Mouse (Mus musculus) neural tube, embryonic 15.5 days (tissue): ENCODE data around the gene Tomm20l. TPM values are rescaled to one million over a fixed set of nuclear protein-coding genes. Genes with fewer than 3 reads are reported as not detected.
"Not testable (repeated sequence)": the region's sequence is repeated elsewhere in the genome, so short reads cannot be mapped to it uniquely, and the experiment has no call there.

Source experiments
- ATAC-seq: fragments of 200-750 bp; cut with Nextera tagmentation; 2 replicates; pipeline ENCODE4 v1.8.0; 2017; ENCODE audit warnings: mild to moderate bottlenecking, moderate TSS enrichment, moderate library complexity; ENCODE audit not compliant: low FRiP score
- H3K27ac ChIP-seq: fragments of 300-500 bp; sonication (generic); replicated peaks from 2 replicates; pipeline ENCODE4 v1.5.1; 2015; ENCODE audit warnings: mild to moderate bottlenecking, inconsistent platforms
- H3K27me3 ChIP-seq: fragments of 300-500 bp; sonication (generic); replicated peaks from 2 replicates; pipeline ENCODE4 v1.6.1; 2015; ENCODE audit warnings: inconsistent platforms
- H3K36me3 ChIP-seq: fragments of 300-500 bp; sonication (generic); 2 replicates; pipeline ENCODE4 v1.6.1; 2015; ENCODE audit warnings: inconsistent platforms
- H3K4me1 ChIP-seq: fragments of 300-500 bp; sonication (generic); 2 replicates; pipeline ENCODE4 v1.6.1; 2015; ENCODE audit warnings: inconsistent platforms
- H3K4me2 ChIP-seq: fragments of 300-500 bp; sonication (generic); 2 replicates; pipeline ENCODE4 v1.6.1; 2015; ENCODE audit warnings: inconsistent platforms, mild to moderate bottlenecking, moderate library complexity
- H3K4me3 ChIP-seq: fragments of 300-500 bp; sonication (generic); replicated peaks from 2 replicates; pipeline ENCODE4 v1.5.1; 2015; ENCODE audit warnings: mild to moderate bottlenecking, inconsistent platforms
- H3K9ac ChIP-seq: fragments of 300-500 bp; sonication (generic); replicated peaks from 2 replicates; pipeline ENCODE4 v1.6.1; 2015; ENCODE audit warnings: mild to moderate bottlenecking, inconsistent platforms
- H3K9me3 ChIP-seq: fragments of 300-500 bp; sonication (generic); replicated peaks from 2 replicates; pipeline ENCODE4 v1.6.1; 2016; ENCODE audit warnings: inconsistent platforms
- WGBS: fragments of 180-500 bp; shearing (Covaris S2); methylation state at CpG from one replicate; pipeline ENCODE4 v1.1.7; 2015; ENCODE audit warnings: mixed read lengths; 5-methylcytosine and 5-hydroxymethylcytosine counted together
- polyA plus RNA-seq: library from polyadenylated mRNA; unstranded; fragments of >200 nt; fragmentation: Nextera tagmentation; extraction: Ambion mirVana; gene quantifications from 2 replicates; pipeline ENCODE4 v1.2.1, GENCODE M21; 2015

The Tomm20l gene
- 0.31 TPM in 1 of 2 replicates, not detected in the other for polyA plus RNA-seq

- Histone ChIP-seq H3K9ac (no peak within 1 kb of the TSS; the same call in 1 of the 2 replicates), H3K4me3 (peak within 1 kb of the TSS; percentile 17), H3K27me3 (no peaks in the 10 kb centered on the region; the same call in 1 of the 2 replicates), H3K9me3 (no peaks in the 10 kb centered on the region), H3K27ac (no peak within 1 kb of the TSS), H3K4me1 (peaks cover 13% of the 10 kb centered on the region), H3K36me3 (no peaks in the 10 kb centered on the region), H3K4me2 (peak within 1 kb of the TSS; percentile 50)
- ATAC-seq, result no peak
- WGBS, result 12% methylated on average over 33 of the region's 33 CpGs
These were observed at the start of gene Tomm20l for GRCm38 (mm10) chr12:71111331-71111730. Gene Tomm20l (plus strand): TSS chr12:71111428.

- H3K9ac ChIP-seq, result no peak overlapping the region
These were observed 41.4 kb upstream of the Tomm20l start for GRCm38 (mm10) chr12:71069846-71070245.

GRCm38 (mm10) chr12:71072048-71072447 is 39.2 kb upstream of the Tomm20l start:
- Histone ChIP-seq H3K9ac (no peak overlapping the region), H3K4me1 (no peaks in the 10 kb centered on the region), H3K27me3 (no peaks in the 10 kb centered on the region), H3K36me3 (peaks cover 89% of the 10 kb centered on the region), H3K27ac (no peak overlapping the region), H3K4me3 (no peak overlapping the region), H3K9me3 (no peaks in the 10 kb centered on the region), H3K4me2 (no peak overlapping the region)
- WGBS, result 93% methylated on average over 4 of the region's 4 CpGs
- ATAC-seq, result no peak

More at GRCm38 (mm10) chr12:71069846-71070245, 41.4 kb upstream of the Tomm20l start:
- H3K27me3 ChIP-seq, result no peaks in the 10 kb centered on the region
- no peaks in the 10 kb centered on the region for H3K4me1 ChIP-seq
- H3K9me3 ChIP-seq, result no peaks in the 10 kb centered on the region
- no peak overlapping the region for H3K4me3 ChIP-seq
- H3K4me2 ChIP-seq, result no peak overlapping the region
- H3K36me3 ChIP-seq, result peaks cover 81% of the 10 kb centered on the region
- no peak overlapping the region for H3K27ac ChIP-seq
- no peak for ATAC-seq
- WGBS, result 93% methylated on average over 17 of the region's 17 CpGs

DNA sequence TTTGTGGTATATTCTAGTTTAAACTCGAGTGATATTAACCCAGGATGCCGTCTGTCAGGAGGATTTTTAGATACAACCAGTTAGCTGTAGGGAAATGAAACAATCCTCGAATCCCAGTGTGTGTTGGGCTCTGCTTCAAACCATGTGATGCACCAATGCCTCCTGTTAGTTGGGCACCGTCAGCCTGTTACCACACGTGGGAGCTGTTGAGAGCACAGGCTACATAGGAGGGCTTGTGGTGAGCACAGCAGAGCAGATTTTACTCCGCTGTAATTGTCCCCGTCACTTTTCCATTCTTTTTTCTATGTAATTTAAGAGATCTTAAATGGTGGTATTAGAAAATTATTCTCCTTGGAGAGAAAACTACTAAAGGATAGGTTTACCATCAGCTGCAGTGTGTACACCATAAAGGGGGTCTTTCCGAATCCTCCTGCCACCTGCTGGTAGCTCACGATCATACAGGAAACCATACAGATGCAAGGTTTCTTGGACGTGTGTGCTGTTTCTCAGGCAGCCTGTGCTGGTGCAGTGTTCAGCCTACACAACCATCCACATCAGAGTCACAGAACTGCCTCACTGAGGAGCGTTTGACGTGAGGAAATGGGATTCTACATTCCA is 38.0 kb upstream of the Tomm20l start:
- no peak overlapping the region for H3K4me2 ChIP-seq
- H3K27me3 ChIP-seq, result no peaks in the 10 kb centered on the region
- WGBS, result 59% methylated on average over 12 of the region's 12 CpGs
- no peaks in the 10 kb centered on the region for H3K4me1 ChIP-seq
- H3K27ac ChIP-seq, result no peak overlapping the region
- H3K9me3 ChIP-seq, result no peaks in the 10 kb centered on the region
- H3K4me3 ChIP-seq, result no peak overlapping the region
- no peak for ATAC-seq
- no peak overlapping the region for H3K9ac ChIP-seq
- peaks cover 77% of the 10 kb centered on the region for H3K36me3 ChIP-seq

DNA sequence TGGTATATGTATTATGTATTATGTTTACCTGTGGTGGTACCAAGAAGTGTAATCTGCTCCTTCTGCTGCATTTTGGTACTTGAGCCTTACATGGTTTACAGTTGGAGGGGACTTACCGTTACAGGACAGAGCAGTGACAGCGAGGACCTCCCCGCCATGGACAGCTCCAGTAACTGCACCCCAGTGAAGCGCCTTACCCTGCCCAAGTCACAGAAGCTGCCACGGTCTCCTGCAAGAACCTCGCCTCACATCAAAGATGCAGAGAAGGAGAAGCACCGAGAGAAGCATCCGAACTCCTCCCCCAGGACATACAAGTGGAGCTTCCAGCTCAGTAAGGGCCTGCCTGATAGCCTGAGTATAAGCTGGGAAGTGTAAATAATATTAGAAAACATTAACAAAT is 24.9 kb upstream of the Tomm20l start:
- Histone ChIP-seq H3K27ac (no peak overlapping the region), H3K9me3 (no peaks in the 10 kb centered on the region), H3K36me3 (peaks cover 24% of the 10 kb centered on the region), H3K27me3 (no peaks in the 10 kb centered on the region), H3K9ac (no peak overlapping the region), H3K4me3 (no peak overlapping the region), H3K4me2 (no peak overlapping the region), H3K4me1 (no peaks in the 10 kb centered on the region)
- ATAC-seq, result no peak
- 91% methylated on average over 8 of the region's 8 CpGs for WGBS

GRCm38 (mm10) chr12:71104275-71104674 is 7.0 kb upstream of the Tomm20l start:
- not testable (repeated sequence) for H3K9me3 ChIP-seq, H3K36me3 ChIP-seq, H3K4me3 ChIP-seq, H3K27me3 ChIP-seq, H3K4me2 ChIP-seq, H3K27ac ChIP-seq, H3K4me1 ChIP-seq, ATAC-seq, H3K9ac ChIP-seq
- WGBS, result 97% methylated on average over 4 of the region's 4 CpGs

DNA sequence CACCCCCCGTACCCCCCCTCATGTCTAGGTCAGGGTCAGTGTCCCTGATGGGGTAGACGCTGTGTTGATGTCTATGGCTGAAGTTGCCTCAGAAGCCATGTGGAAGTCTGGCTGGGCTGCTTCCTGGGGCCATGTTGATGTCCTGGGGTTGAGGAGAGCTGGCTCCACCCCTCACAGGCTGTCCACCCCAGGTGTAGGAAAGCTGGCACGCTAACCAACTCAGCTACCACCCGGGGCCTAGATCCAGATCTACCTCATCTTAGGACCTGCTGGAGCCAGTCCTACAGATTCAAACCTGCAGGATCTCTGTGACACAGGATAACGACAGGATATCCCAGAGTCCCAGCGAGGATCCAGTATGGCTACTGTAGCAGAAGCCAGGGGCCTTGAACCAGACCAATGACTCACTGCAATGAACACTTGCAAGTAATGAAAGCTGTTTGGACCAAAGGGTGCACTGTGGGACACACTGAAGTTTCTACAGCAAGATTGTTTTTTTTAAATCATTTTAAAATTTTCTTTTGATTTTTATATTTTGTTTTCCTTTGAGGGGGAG is 3.9 kb upstream of the Tomm20l start:
- 86% methylated on average over 6 of the region's 6 CpGs for WGBS

DNA sequence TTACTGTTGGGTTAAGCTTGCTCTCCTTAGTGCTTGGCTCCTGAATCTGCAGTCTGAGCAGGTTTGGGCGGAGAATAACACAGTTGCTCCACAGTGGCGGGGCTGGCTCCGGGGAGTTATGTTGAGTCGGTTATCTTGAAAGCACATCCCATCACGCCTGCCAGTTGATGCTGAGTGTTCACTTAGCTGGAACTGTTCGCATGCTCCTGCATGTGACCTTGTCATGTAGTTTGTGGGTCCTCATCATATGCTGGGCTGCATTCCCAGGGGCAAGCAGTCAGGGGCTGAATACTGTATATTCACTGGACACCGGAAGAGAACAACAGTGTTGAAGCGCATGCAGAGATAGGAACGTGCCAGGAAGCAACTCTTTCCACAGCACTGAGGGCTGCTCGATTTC is 1.8 kb downstream of the Tomm20l start:
- H3K9ac ChIP-seq, result no peak overlapping the region
- WGBS, result 90% methylated on average over 10 of the region's 10 CpGs
- H3K27ac ChIP-seq, result no peak overlapping the region
- peaks cover 13% of the 10 kb centered on the region for H3K4me1 ChIP-seq
- H3K9me3 ChIP-seq, result no peaks in the 10 kb centered on the region
- no peaks in the 10 kb centered on the region for H3K36me3 ChIP-seq
- ATAC-seq, result no peak
- H3K4me3 ChIP-seq, result no peak overlapping the region
- H3K27me3 ChIP-seq, result no peaks in the 10 kb centered on the region; the same call in 1 of the 2 replicates
- H3K4me2 ChIP-seq, result no peak overlapping the region

More for the DNA sequence above, 3.9 kb upstream of the Tomm20l start:
- Histone ChIP-seq H3K4me1 (peaks cover 5% of the 10 kb centered on the region; the same call in 1 of the 2 replicates), H3K9me3 (no peaks in the 10 kb centered on the region), H3K9ac (no peak overlapping the region), H3K27ac (no peak overlapping the region), H3K27me3 (no peaks in the 10 kb centered on the region; the same call in 1 of the 2 replicates), H3K36me3 (no peaks in the 10 kb centered on the region), H3K4me2 (no peak overlapping the region), H3K4me3 (no peak overlapping the region)
- ATAC-seq, result no peak

DNA sequence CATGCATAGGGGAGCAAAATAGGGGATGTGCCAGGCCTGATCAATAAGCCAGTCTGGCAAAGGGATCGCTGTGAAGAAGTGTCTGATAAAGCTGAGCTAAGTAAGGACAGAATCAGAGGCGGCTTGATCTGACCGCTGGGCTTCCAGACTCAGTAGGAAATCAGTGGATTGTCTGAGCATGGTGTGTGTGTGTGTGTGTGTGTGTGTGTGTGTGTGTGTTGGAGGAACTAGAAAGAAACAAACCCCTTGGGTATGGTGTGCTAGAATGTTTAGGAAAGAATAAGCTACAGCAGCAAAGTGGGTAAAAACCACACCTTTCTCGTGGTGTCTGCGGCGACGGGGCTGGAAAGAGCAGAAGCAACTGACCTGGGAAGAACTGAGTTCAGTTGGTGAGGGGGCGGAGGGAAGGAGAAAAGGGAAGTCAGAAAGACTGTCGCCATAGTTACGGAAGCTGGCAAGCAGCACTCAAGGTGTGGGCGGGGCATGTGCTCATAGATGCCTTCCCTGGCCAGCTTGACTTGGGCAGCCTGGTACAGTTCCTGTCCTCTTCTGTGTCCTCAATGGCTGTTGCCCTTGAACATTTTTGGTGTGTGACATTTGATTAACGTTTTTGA is 2.6 kb downstream of the Tomm20l start:
- no peaks in the 10 kb centered on the region for H3K36me3 ChIP-seq
- H3K4me2 ChIP-seq, result peak overlapping the region; percentile 32
- peaks cover 13% of the 10 kb centered on the region for H3K4me1 ChIP-seq
- 31% methylated on average over 12 of the region's 12 CpGs for WGBS
- no peak overlapping the region for H3K27ac ChIP-seq
- no peaks in the 10 kb centered on the region for H3K9me3 ChIP-seq
- no peak overlapping the region for H3K9ac ChIP-seq
- H3K27me3 ChIP-seq, result no peaks in the 10 kb centered on the region; the same call in 1 of the 2 replicates
- no peak overlapping the region for H3K4me3 ChIP-seq
- ATAC-seq, result no peak; the same call in 1 of the 2 replicates

DNA sequence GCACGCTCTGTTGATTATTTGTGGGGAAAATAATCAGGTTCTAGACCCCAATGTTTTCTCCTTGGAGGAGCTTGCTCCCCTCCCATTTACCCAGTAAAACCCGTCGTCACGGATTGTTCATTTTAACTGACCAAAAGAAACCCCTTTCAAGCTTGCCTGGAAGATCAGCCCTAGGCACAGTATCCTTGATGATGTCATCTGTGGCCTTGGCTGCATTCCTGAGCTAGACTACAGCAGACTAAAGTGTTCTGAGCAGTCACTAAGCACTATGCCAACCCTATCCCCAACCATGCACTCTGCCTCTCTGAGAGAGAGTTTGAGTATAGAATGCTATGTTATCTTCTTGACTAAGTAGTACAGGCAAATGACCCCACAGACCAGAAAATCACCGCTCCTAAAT is 5.2 kb downstream of the Tomm20l start:
- Histone ChIP-seq H3K9ac (no peak overlapping the region), H3K4me2 (no peak overlapping the region), H3K36me3 (peaks cover 3% of the 10 kb centered on the region; the same call in 1 of the 2 replicates), H3K9me3 (no peaks in the 10 kb centered on the region), H3K27ac (no peak overlapping the region), H3K27me3 (no peaks in the 10 kb centered on the region; the same call in 1 of the 2 replicates), H3K4me1 (peaks cover 11% of the 10 kb centered on the region), H3K4me3 (no peak overlapping the region)
- ATAC-seq, result no peak
- WGBS, result 79% methylated on average over 5 of the region's 5 CpGs

DNA sequence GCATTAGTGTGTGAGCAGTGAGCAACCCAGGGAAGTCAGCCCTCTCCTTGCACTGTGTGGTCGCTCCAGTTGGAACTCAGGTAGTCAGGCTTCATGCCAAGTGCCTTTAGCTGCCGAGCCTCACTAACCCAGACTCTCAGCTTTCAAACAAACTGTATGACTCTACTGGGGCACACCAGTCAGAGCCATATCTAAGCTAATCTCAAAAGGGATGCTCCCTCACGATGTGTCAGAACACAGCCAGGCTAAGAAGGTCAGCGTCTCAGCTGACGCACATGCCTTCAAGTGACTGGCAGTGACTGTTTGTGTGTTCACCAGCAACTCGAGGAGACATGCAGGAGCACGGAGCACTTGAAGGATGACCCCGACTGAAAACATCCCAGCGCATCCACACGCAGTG is 11.5 kb downstream of the Tomm20l start:
- Histone ChIP-seq H3K9me3 (no peaks in the 10 kb centered on the region), H3K4me3 (no peak overlapping the region), H3K9ac (no peak overlapping the region), H3K27ac (no peak overlapping the region), H3K36me3 (peaks cover 33% of the 10 kb centered on the region), H3K4me1 (no peaks in the 10 kb centered on the region), H3K27me3 (no peaks in the 10 kb centered on the region), H3K4me2 (no peak overlapping the region)
- WGBS, result 89% methylated on average over 10 of the region's 10 CpGs
- no peak for ATAC-seq

- no peak for ATAC-seq
- 87% methylated on average over 9 of the region's 9 CpGs for WGBS
These were observed 12.1 kb downstream of the Tomm20l start for GRCm38 (mm10) chr12:71123286-71123685.

More at GRCm38 (mm10) chr12:71123286-71123685, 12.1 kb downstream of the Tomm20l start:
- Histone ChIP-seq H3K4me3 (no peak overlapping the region), H3K9me3 (no peaks in the 10 kb centered on the region), H3K27ac (no peak overlapping the region), H3K4me2 (no peak overlapping the region), H3K27me3 (no peaks in the 10 kb centered on the region), H3K36me3 (peaks cover 33% of the 10 kb centered on the region), H3K9ac (no peak overlapping the region), H3K4me1 (no peaks in the 10 kb centered on the region)
